ENCODE assay signal across 9 mouse cellular contexts in genomic region chr12:99627201-99627897, GRCm38 (mm10).
A peak's percentile ranks its signal among the peaks of the same experiment; 100 is the strongest.
DNase-seq lines count a peak whose midpoint lies in the region; ATAC-seq and TF ChIP-seq lines count a peak whose summit lies in the region.
"Had no signal": no experiment of that assay in that cellular context is flagged by ENCODE, and none has a peak within 500 bp of the region (broad histone marks: within the 10 kb centered on the region; RNA-seq: fewer than 3 reads in every experiment).

No protein-coding gene starts in this region.

- peak; percentile 27 for DNase-seq in cerebellum, adult 9-10 months
- no peak for DNase-seq in cerebellum, adult 9-11 months
- DNase-seq in hindbrain, embryonic 10.5 days (ENCODE audit: low spot score), result peak; percentile 51
- DNase-seq in layer of hippocampus, adult 9-10 months (ENCODE audit: low spot score), result peak; percentile 41
- DNase-seq in telencephalon, adult 2 months (ENCODE audit: low read depth, low spot score), result peak; percentile 60

- H3K4me3 ChIP-seq in ES-Bruce4 (ENCODE audit: low read depth, low read length), result peak overlapping the region; percentile 60
- peak overlapping the region; percentile 58 for H3K4me3 ChIP-seq in embryonic facial prominence, embryonic 15.5 days (replicated peaks)
- H3K4me3 ChIP-seq in hindbrain, embryonic 10.5 days, result peak overlapping the region; percentile 62
- peak overlapping the region; percentile 92 for H3K4me3 ChIP-seq in megakaryocyte, embryonic 14.5 days (replicated peaks)

- no peak for TF ChIP-seq POLR2A in ES-Bruce4 (IDR thresholded peaks at IDR 0.05; ENCODE audit: insufficient read depth, low read length)

- H3K27ac ChIP-seq in ES-Bruce4 (ENCODE audit: insufficient read depth, low read length), result no peak overlapping the region
- H3K27ac ChIP-seq in embryonic facial prominence, embryonic 15.5 days (replicated peaks), result no peak overlapping the region
- H3K27ac ChIP-seq in hindbrain, embryonic 10.5 days, result peak overlapping the region; percentile 88

- peak overlapping the region; percentile 86 for H3K4me2 ChIP-seq in embryonic facial prominence, embryonic 15.5 days (replicated peaks)

- no peaks in the 10 kb centered on the region for H3K9me3 ChIP-seq in ES-Bruce4 (replicated peaks; ENCODE audit: control insufficient read depth, insufficient read depth, low read length, poor library complexity, severe bottlenecking)
- no peaks in the 10 kb centered on the region for H3K9me3 ChIP-seq in embryonic facial prominence, embryonic 15.5 days (replicated peaks)
- no peaks in the 10 kb centered on the region for H3K9me3 ChIP-seq in hindbrain, embryonic 10.5 days
- H3K9me3 ChIP-seq in megakaryocyte, embryonic 14.5 days, result no peaks in the 10 kb centered on the region

- no peaks in the 10 kb centered on the region; the same call in 1 of the 2 replicates for H3K27me3 ChIP-seq in ES-Bruce4 (ENCODE audit: control insufficient read depth, insufficient read depth, low read length, poor library complexity, severe bottlenecking)
- no peaks in the 10 kb centered on the region; the same call in 1 of the 2 replicates for H3K27me3 ChIP-seq in embryonic facial prominence, embryonic 15.5 days
- H3K27me3 ChIP-seq in hindbrain, embryonic 10.5 days (ENCODE audit: insufficient read depth, poor library complexity, severe bottlenecking), result peaks cover 10% of the 10 kb centered on the region
- H3K27me3 ChIP-seq in megakaryocyte, embryonic 14.5 days (replicated peaks), result peaks cover 56% of the 10 kb centered on the region

- TF ChIP-seq EP300 in ES-Bruce4 (IDR thresholded peaks at IDR 0.05; ENCODE audit: insufficient read depth, low read depth, low read length), result no peak

- no peaks in the 10 kb centered on the region for H3K4me1 ChIP-seq in ES-Bruce4 (ENCODE audit: control insufficient read depth, insufficient read depth, low read length)
- H3K4me1 ChIP-seq in embryonic facial prominence, embryonic 15.5 days, result peaks cover 6% of the 10 kb centered on the region; the same call in 1 of the 2 replicates
- peaks cover 25% of the 10 kb centered on the region for H3K4me1 ChIP-seq in hindbrain, embryonic 10.5 days (replicated peaks)
- peaks cover 31% of the 10 kb centered on the region for H3K4me1 ChIP-seq in megakaryocyte, embryonic 14.5 days

- no peak for ATAC-seq in embryonic facial prominence, embryonic 15.5 days (ENCODE audit: insufficient number of reproducible peaks, low FRiP score, low TSS enrichment, low read depth)

- TF ChIP-seq CTCF in ES-Bruce4 (IDR thresholded peaks at IDR 0.05; ENCODE audit: low read depth, low read length), result no peak

- H3K36me3 ChIP-seq in ES-Bruce4 (ENCODE audit: control insufficient read depth, insufficient read depth, low read length, poor library complexity, severe bottlenecking), result no peaks in the 10 kb centered on the region
- no peaks in the 10 kb centered on the region for H3K36me3 ChIP-seq in embryonic facial prominence, embryonic 15.5 days
- no peaks in the 10 kb centered on the region for H3K36me3 ChIP-seq in hindbrain, embryonic 10.5 days
- no peaks in the 10 kb centered on the region for H3K36me3 ChIP-seq in megakaryocyte, embryonic 14.5 days (replicated peaks; ENCODE audit: low read length)
- H3K36me3 ChIP-seq: G1E had no signal

- under 1% methylated on average over 40 of the region's 40 CpGs for WGBS in embryonic facial prominence, embryonic 15.5 days
- WGBS in hindbrain, embryonic 10.5 days, result 1% methylated on average over 40 of the region's 40 CpGs

- peak overlapping the region; percentile 23 for H3K9ac ChIP-seq in ES-Bruce4 (ENCODE audit: low read depth, poor library complexity, severe bottlenecking)
- 0 out of 2 replicates have a peak overlapping the region, but pooled peaks have one; percentile 18 for H3K9ac ChIP-seq in embryonic facial prominence, embryonic 15.5 days
